Mouse (Mus musculus) lung, postnatal 25 days (tissue): ENCODE results near the gene Dcaf17.

Source experiments
- DNase-seq: peaks from one replicate; pipeline ENCODE4 v3.0.0; 2022; ENCODE audit warnings: low spot score

Dcaf17 gene

GRCm38 (mm10) chr2:71121406-71121805 lies 66.3 kb downstream of the Dcaf17 start:
- DNase-seq: no peak

GRCm38 (mm10) chr2:71122268-71123029 lies 67.3 kb downstream of the Dcaf17 start:
- DNase-seq: no peak

GRCm38 (mm10) chr2:71123591-71123990 lies 68.5 kb downstream of the Dcaf17 start:
- DNase-seq: no peak

- DNase-seq: no peak
Observed at GRCm38 (mm10) chr2:71127779-71128534, 72.8 kb downstream of the Dcaf17 start.

- no peak for DNase-seq
Observed at GRCm38 (mm10) chr2:71130366-71130765, 75.2 kb downstream of the Dcaf17 start.

- DNase-seq: no peak
Observed at GRCm38 (mm10) chr2:71131866-71132496, 76.9 kb downstream of the Dcaf17 start.

- peak; percentile 66 for DNase-seq
Observed at GRCm38 (mm10) chr2:71134041-71134505, 78.9 kb downstream of the Dcaf17 start.

GRCm38 (mm10) chr2:71134836-71135235 lies 79.7 kb downstream of the Dcaf17 start:
- no peak for DNase-seq

GRCm38 (mm10) chr2:71140622-71141021 lies 85.5 kb downstream of the Dcaf17 start:
- DNase-seq: no peak

GRCm38 (mm10) chr2:71142410-71142809 lies 87.3 kb downstream of the Dcaf17 start:
- DNase-seq: no peak

- no peak for DNase-seq
Observed at GRCm38 (mm10) chr2:71145853-71146252, 90.7 kb downstream of the Dcaf17 start.

- DNase-seq: peak; percentile 33
Observed at GRCm38 (mm10) chr2:71146266-71146665, 91.1 kb downstream of the Dcaf17 start.

- no peak for DNase-seq
Observed at GRCm38 (mm10) chr2:71147816-71148215, 92.7 kb downstream of the Dcaf17 start.
